Mouse (Mus musculus): ENCODE results near the gene Lgals3bp.

DNA sequence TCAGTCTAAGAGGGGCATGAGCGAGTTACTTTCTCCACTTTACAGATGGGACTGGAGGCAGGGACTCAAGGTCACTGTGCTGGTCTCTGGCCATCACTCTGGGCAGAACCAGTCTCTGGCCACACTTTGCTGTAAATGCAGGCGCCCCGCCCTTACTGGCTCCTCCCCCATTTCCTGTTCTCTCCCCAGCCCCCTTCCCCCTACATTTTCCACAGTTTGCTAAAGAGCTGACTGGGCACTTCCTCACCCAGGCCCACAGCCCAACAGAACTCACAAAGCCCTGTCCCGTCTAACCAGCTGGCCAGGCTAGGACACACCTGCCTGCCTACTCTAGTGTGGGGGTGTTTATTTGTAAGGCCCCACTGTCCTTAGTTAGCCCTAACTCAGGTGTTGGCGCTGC lies 53.0 kb downstream of the Lgals3bp start:
- no peak for TF ChIP-seq CTCF (conservative IDR thresholded peaks at IDR 0.05; ENCODE audit: low read length)
- TF ChIP-seq POU5F1 (IDR thresholded peaks at IDR 0.05; ENCODE audit: borderline replicate concordance, low read length), result no peak
- TF ChIP-seq NANOG (IDR thresholded peaks at IDR 0.05; ENCODE audit: borderline replicate concordance, low read length), result no peak

All from E14TG2a.4 (cell line).